ENCODE assay signal across 16 mouse cellular contexts in the genomic region with DNA sequence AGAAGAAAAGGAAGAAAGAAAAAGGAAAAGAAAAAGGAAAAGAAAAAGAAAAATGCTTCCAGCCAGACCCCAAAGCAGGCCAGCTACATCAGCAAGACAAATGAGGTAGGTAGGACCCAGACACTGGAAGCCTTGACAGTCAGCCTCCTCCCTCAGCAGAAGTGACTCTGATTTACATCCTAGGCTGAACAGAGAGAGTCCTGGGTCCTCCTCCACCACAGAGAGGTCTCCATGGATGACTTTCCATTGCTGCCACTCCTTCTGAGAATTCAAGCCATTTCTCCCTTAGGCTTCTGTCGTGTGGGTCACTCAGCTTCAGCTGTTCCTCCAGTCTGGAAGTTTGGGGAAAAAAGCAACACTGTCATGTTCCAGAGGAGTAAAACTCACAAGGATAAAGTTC.
"Had no signal": no experiment of that assay in that cellular context is flagged by ENCODE, and none has a peak within 500 bp of the region (broad histone marks: within the 10 kb centered on the region; RNA-seq: fewer than 3 reads in every experiment).

No protein-coding gene starts in this region.

- H3K4me1 ChIP-seq: neural tube, embryonic 15.5 days had no signal

- H3K9me3 ChIP-seq: neural tube, embryonic 13.5 days; neural tube, embryonic 15.5 days; stomach, embryonic 15.5 days had no signal

- H3K27me3 ChIP-seq: neural tube, embryonic 13.5 days; neural tube, embryonic 15.5 days; stomach, embryonic 15.5 days had no signal

- H3K4me2 ChIP-seq: neural tube, embryonic 13.5 days; neural tube, embryonic 15.5 days; stomach, embryonic 15.5 days had no signal

- H3K36me3 ChIP-seq: neural tube, embryonic 13.5 days; neural tube, embryonic 15.5 days; stomach, embryonic 15.5 days had no signal

- H3K4me3 ChIP-seq: neural tube, embryonic 13.5 days; neural tube, embryonic 15.5 days; stomach, embryonic 15.5 days had no signal

- H3K9ac ChIP-seq: neural tube, embryonic 13.5 days; neural tube, embryonic 15.5 days; stomach, embryonic 15.5 days had no signal

- H3K27ac ChIP-seq: neural tube, embryonic 13.5 days; neural tube, embryonic 15.5 days; stomach, embryonic 15.5 days; stomach, postnatal 0 days had no signal

- DNase-seq: retina, postnatal 1 day; right cerebral cortex, adult 18-20 months; right cerebral cortex, postnatal 14 days; right cerebral cortex, postnatal 25 days; right cerebral cortex, postnatal 4 days; spleen, adult 18-20 months; thymus, adult 18-20 months; thymus, adult 2 months; thymus, postnatal 14 days; thymus, postnatal 25 days; thymus, postnatal 36 days; thymus, postnatal 4 days had no signal
